Mouse (Mus musculus) CH12F3 (cell line): ENCODE data around the gene Tmem107.
"Not testable (repeated sequence)": the region's sequence is repeated elsewhere in the genome, so short reads cannot be mapped to it uniquely, and the experiment has no call there.

Experiments used
- in situ Hi-C: fragments of 300-500 bp; cut with MboI; formaldehyde crosslinking; loops from 2 replicates; pipeline ENCODE4 v1.14.3; 2020; ENCODE audit warnings: low sequenced_read_pairs

The Tmem107 gene

GRCm38 (mm10) chr11:69091566-69092385 lies 21.2 kb downstream of the Tmem107 start:
- in situ Hi-C loops = no loop called here

- in situ Hi-C loops = no loop called here
Observed at GRCm38 (mm10) chr11:69092386-69092751, 21.8 kb downstream of the Tmem107 start.

- in situ Hi-C loops = no loop called here
Observed at GRCm38 (mm10) chr11:69092871-69093270, 22.3 kb downstream of the Tmem107 start.

GRCm38 (mm10) chr11:69093856-69094255 lies 23.2 kb downstream of the Tmem107 start:
- in situ Hi-C loops = not testable (repeated sequence)

GRCm38 (mm10) chr11:69094697-69095429 lies 24.3 kb downstream of the Tmem107 start, which contains the start of gene Per1:
Per1 (plus strand) TSS chr11:69095217.
- in situ Hi-C loops = no loop called here

GRCm38 (mm10) chr11:69095511-69096231 lies 25.1 kb downstream of the Tmem107 start:
- in situ Hi-C loops = no loop called here

GRCm38 (mm10) chr11:69096360-69096986 lies 25.9 kb downstream of the Tmem107 start:
- in situ Hi-C loops = no loop called here

GRCm38 (mm10) chr11:69096987-69097900 lies 26.6 kb downstream of the Tmem107 start:
- in situ Hi-C loops = no loop called here

GRCm38 (mm10) chr11:69098039-69098761 lies 27.6 kb downstream of the Tmem107 start:
- in situ Hi-C loops = no loop called here

GRCm38 (mm10) chr11:69098762-69099091 lies 28.1 kb downstream of the Tmem107 start:
- in situ Hi-C loops = no loop called here

GRCm38 (mm10) chr11:69099177-69099914 lies 28.7 kb downstream of the Tmem107 start:
- in situ Hi-C loops = no loop called here

GRCm38 (mm10) chr11:69099915-69100345 lies 29.3 kb downstream of the Tmem107 start:
- in situ Hi-C loops = no loop called here

- in situ Hi-C loops = no loop called here
Observed at GRCm38 (mm10) chr11:69100639-69101360, 30.2 kb downstream of the Tmem107 start.

GRCm38 (mm10) chr11:69101604-69102402 lies 31.2 kb downstream of the Tmem107 start:
- in situ Hi-C loops = no loop called here

- in situ Hi-C loops = no loop called here
Observed at GRCm38 (mm10) chr11:69102403-69102725, 31.8 kb downstream of the Tmem107 start.

GRCm38 (mm10) chr11:69103121-69103520 lies 32.5 kb downstream of the Tmem107 start:
- in situ Hi-C loops = no loop called here
